Mouse (Mus musculus): Measurements from ENCODE around the gene Gpr143.

Gpr143 gene

DNA sequence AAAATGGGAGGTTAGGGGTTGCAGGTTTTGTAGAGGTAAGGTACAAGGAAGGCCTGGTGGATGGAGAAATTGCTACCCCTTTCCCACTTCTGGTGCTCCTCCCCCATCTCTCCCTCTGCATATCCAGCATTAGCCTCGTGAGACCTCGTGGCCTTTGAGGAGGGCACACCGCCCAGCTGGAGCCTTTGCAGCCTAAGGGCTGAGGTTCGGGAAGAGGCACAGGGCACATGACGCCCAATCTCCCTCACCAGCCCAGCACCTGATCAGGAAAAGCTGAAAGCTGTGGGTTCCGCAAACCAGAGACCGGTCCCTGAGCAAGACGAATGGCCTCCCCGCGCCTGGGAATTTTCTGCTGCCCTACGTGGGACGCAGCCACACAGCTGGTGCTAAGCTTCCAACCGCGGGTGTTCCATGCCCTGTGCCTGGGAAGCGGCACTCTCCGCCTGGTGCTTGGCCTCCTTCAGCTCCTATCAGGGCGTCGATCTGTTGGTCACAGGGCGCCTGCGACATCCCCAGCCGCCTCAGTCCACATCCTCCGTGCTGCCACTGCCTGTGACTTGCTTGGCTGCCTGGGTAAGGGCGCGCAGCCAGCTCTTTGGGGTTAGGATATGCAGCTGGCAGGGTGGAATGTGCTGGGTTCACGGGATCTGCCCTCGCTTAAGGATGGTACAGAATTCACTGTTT, at the start of gene Gpr143:
Gene Gpr143 (plus strand): TSS at position 202 of the 684 bp plus-strand sequence.
- H3K4me3 ChIP-seq (replicated peaks; ENCODE audit: low read length): peak within 1 kb of the TSS; percentile 71
- H3K9me3 ChIP-seq (ENCODE audit: low read length): no peaks in the 10 kb centered on the region
- TF ChIP-seq POU5F1 (IDR thresholded peaks at IDR 0.05; ENCODE audit: borderline replicate concordance, low read length): no peak
- no peak for TF ChIP-seq NANOG (IDR thresholded peaks at IDR 0.05; ENCODE audit: borderline replicate concordance, low read length)
- TF ChIP-seq CTCF (conservative IDR thresholded peaks at IDR 0.05; ENCODE audit: low read length): no peak
- H3K27me3 ChIP-seq (ENCODE audit: insufficient read depth, low read length): peaks cover 9% of the 10 kb centered on the region; the same call in 1 of the 2 replicates
- H3K36me3 ChIP-seq (ENCODE audit: insufficient read depth, low read length): no peaks in the 10 kb centered on the region
- 0 out of 2 replicates have a peak, but pooled peaks cover 3% of the 10 kb centered on the region for H3K4me1 ChIP-seq (replicated peaks; ENCODE audit: low read depth, low read length)

DNA sequence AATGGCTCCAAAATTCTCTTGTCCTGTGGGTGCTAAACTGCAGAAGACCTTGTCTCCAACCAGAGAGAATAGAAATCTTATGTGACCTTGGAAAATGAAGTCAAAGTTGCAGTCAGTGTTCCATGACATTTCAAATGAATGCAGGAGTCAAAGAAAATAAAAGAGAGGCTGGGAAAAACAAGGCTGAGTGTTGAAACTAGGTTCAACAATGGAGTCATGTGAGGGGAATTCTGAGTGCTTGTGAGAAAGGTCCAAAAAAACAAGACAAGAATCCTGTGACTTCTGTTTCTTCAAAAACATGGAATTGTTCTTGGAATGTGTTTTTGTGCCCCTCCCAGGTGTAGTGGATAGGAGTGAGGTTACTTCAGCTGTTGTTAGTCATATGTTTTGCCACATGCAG, 46.4 kb upstream of the Gpr143 start:
- Histone ChIP-seq H3K4me3 (replicated peaks; ENCODE audit: low read length) (no peak overlapping the region), H3K27me3 (ENCODE audit: insufficient read depth, low read length) (no peaks in the 10 kb centered on the region), H3K4me1 (replicated peaks; ENCODE audit: low read depth, low read length) (peaks cover 18% of the 10 kb centered on the region), H3K36me3 (ENCODE audit: insufficient read depth, low read length) (no peaks in the 10 kb centered on the region), H3K9me3 (ENCODE audit: low read length) (no peaks in the 10 kb centered on the region)
- TF ChIP-seq POU5F1 (IDR thresholded peaks at IDR 0.05; ENCODE audit: borderline replicate concordance, low read length) (no peak), NANOG (IDR thresholded peaks at IDR 0.05; ENCODE audit: borderline replicate concordance, low read length) (no peak), CTCF (conservative IDR thresholded peaks at IDR 0.05; ENCODE audit: low read length) (no peak)

DNA sequence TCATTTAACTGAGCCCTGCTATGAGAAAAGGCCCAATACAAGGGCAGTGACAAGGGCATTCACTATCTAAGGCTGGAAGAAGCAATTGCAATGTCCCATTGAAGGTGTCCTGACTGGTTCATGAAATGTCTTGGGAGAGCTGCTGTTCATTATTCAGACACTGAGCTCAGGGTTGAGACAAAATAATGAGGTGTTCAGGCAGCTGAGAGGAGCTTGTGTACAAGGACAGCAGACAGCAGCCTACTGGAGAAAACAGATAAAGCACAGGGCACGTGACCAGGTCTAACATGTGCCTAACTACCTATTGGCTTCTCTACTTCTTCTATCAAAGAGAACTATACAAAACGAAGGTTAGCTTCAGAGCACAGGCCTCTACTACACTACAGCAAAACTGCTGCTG, 43.5 kb upstream of the Gpr143 start:
- TF ChIP-seq NANOG (IDR thresholded peaks at IDR 0.05; ENCODE audit: borderline replicate concordance, low read length) (no peak), CTCF (conservative IDR thresholded peaks at IDR 0.05; ENCODE audit: low read length) (no peak), POU5F1 (IDR thresholded peaks at IDR 0.05; ENCODE audit: borderline replicate concordance, low read length) (no peak)
- Histone ChIP-seq H3K36me3 (ENCODE audit: insufficient read depth, low read length) (no peaks in the 10 kb centered on the region), H3K9me3 (ENCODE audit: low read length) (no peaks in the 10 kb centered on the region), H3K4me3 (replicated peaks; ENCODE audit: low read length) (no peak overlapping the region), H3K4me1 (replicated peaks; ENCODE audit: low read depth, low read length) (peaks cover 33% of the 10 kb centered on the region), H3K27me3 (ENCODE audit: insufficient read depth, low read length) (no peaks in the 10 kb centered on the region)

DNA sequence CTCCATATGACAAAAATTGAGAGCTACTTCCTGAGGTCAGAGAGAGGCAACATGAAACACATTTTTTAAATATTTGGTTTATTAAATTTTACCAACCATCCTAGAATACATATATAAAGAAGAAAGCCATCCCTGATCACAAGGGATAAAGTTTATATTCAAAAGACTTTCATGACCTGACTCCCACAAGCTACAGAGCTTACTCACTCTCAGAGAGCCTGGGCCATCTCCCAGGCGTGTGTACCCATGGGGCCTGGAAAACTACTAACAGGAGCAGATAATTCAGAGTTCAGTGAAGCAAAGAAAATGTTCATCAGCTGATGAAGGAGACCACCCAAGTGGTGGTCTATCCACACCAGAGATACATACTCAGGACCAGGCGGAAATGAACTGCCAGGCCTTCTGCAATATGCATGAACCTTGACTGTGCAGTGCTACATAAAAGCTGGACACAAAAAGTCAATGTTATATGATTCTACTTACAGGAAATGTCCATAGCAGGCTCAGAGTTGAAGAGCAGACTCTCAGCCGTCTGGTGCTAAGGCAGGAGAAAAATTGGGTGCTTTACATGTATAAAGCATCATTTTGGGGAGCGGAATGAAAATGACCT, 42.9 kb upstream of the Gpr143 start:
- peaks cover 33% of the 10 kb centered on the region for H3K4me1 ChIP-seq (replicated peaks; ENCODE audit: low read depth, low read length)
- H3K4me3 ChIP-seq (replicated peaks; ENCODE audit: low read length): no peak overlapping the region
- TF ChIP-seq CTCF (conservative IDR thresholded peaks at IDR 0.05; ENCODE audit: low read length): no peak
- no peak for TF ChIP-seq POU5F1 (IDR thresholded peaks at IDR 0.05; ENCODE audit: borderline replicate concordance, low read length)
- TF ChIP-seq NANOG (IDR thresholded peaks at IDR 0.05; ENCODE audit: borderline replicate concordance, low read length): no peak
- H3K9me3 ChIP-seq (ENCODE audit: low read length): no peaks in the 10 kb centered on the region
- no peaks in the 10 kb centered on the region for H3K27me3 ChIP-seq (ENCODE audit: insufficient read depth, low read length)
- no peaks in the 10 kb centered on the region for H3K36me3 ChIP-seq (ENCODE audit: insufficient read depth, low read length)

DNA sequence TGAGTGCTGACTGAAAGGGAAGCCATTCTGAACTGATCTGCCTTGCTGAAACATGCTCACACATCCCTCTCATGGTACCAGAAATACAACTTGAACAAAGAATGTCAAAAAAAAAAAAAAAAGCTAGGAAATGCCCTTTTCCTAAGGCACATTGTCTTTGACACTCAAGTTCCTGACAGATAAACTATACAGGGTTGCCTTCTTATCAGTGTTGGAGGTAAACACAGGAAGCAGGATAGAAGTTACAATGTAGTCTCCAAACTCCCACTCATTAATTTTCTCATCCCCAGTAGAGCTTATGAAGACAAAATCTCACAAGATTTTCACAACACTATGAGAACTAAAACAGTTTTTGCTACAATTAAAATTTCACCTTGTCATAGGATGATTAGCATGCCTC, 38.1 kb upstream of the Gpr143 start:
- no peaks in the 10 kb centered on the region for H3K27me3 ChIP-seq (ENCODE audit: insufficient read depth, low read length)
- no peaks in the 10 kb centered on the region for H3K36me3 ChIP-seq (ENCODE audit: insufficient read depth, low read length)
- TF ChIP-seq CTCF (conservative IDR thresholded peaks at IDR 0.05; ENCODE audit: low read length) (no peak), NANOG (IDR thresholded peaks at IDR 0.05; ENCODE audit: borderline replicate concordance, low read length) (no peak), POU5F1 (IDR thresholded peaks at IDR 0.05; ENCODE audit: borderline replicate concordance, low read length) (no peak)
- H3K9me3 ChIP-seq (ENCODE audit: low read length): no peaks in the 10 kb centered on the region
- peaks cover 31% of the 10 kb centered on the region for H3K4me1 ChIP-seq (replicated peaks; ENCODE audit: low read depth, low read length)
- no peak overlapping the region for H3K4me3 ChIP-seq (replicated peaks; ENCODE audit: low read length)

DNA sequence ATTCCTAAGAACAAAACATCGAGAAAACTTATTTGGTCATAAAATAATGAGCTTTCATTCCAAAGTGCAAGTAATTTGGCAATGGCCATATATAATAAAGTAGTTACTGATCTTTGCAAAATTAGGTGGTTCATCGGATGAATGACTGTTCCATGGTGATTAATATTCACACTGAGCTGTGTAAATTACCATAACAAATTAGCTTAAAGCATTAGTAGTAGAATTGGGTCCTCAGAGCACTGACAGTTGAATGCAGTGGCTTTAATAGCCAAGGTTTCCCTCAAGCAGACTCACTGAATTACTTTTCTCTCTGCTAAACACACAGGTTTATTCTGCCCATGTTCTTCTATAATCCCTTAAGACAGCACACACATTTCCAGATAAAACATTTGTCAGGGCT, 35.8 kb upstream of the Gpr143 start:
- no peaks in the 10 kb centered on the region for H3K36me3 ChIP-seq (ENCODE audit: insufficient read depth, low read length)
- H3K4me3 ChIP-seq (replicated peaks; ENCODE audit: low read length): no peak overlapping the region
- peaks cover 15% of the 10 kb centered on the region for H3K4me1 ChIP-seq (replicated peaks; ENCODE audit: low read depth, low read length)
- H3K9me3 ChIP-seq (ENCODE audit: low read length): no peaks in the 10 kb centered on the region
- H3K27me3 ChIP-seq (ENCODE audit: insufficient read depth, low read length): no peaks in the 10 kb centered on the region
- no peak for TF ChIP-seq POU5F1 (IDR thresholded peaks at IDR 0.05; ENCODE audit: borderline replicate concordance, low read length)
- no peak for TF ChIP-seq NANOG (IDR thresholded peaks at IDR 0.05; ENCODE audit: borderline replicate concordance, low read length)
- no peak for TF ChIP-seq CTCF (conservative IDR thresholded peaks at IDR 0.05; ENCODE audit: low read length)

DNA sequence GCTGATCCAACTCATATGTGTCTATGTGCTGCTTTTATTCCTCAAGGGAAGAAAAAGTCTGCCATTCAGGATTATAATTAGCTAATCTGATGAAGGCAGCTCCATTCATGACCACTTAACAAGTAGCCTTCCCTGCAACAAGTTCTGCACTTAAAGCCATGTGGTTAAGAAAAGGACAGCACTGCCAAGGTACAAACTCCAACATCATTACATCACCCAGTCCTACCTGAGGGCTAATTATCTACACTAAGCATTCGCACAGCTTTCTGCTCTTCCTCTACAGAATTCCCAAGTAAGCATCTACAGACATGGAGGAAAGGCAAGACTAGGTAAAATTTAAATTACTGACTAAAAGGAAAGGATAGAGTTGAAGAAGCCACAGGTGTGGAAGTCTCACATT, 25.9 kb upstream of the Gpr143 start:
- no peaks in the 10 kb centered on the region for H3K36me3 ChIP-seq (ENCODE audit: insufficient read depth, low read length)
- no peaks in the 10 kb centered on the region for H3K9me3 ChIP-seq (ENCODE audit: low read length)
- TF ChIP-seq POU5F1 (IDR thresholded peaks at IDR 0.05; ENCODE audit: borderline replicate concordance, low read length) (no peak), NANOG (IDR thresholded peaks at IDR 0.05; ENCODE audit: borderline replicate concordance, low read length) (no peak), CTCF (conservative IDR thresholded peaks at IDR 0.05; ENCODE audit: low read length) (no peak)
- no peaks in the 10 kb centered on the region for H3K4me1 ChIP-seq (replicated peaks; ENCODE audit: low read depth, low read length)
- H3K4me3 ChIP-seq (replicated peaks; ENCODE audit: low read length): no peak overlapping the region
- H3K27me3 ChIP-seq (ENCODE audit: insufficient read depth, low read length): no peaks in the 10 kb centered on the region

DNA sequence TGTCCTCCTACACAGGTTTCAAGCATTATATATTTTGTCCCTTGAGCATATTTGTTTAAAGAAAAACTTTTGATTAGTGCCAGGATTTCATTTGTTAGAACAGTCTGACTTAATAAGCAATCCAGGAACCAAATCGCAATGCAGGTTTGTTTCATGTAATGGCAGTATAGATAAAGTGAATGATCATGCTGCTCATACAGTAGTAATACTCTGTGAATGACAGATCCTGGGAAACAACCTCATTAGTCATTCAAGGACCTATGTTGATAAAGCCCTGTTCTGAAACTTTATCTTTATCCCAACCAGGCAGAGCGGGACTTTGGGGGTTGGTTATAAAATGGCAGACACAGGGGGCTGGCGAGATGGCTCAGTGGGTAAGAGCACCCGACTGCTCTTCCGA, 25.4 kb upstream of the Gpr143 start:
- Histone ChIP-seq H3K9me3 (ENCODE audit: low read length) (no peaks in the 10 kb centered on the region), H3K36me3 (ENCODE audit: insufficient read depth, low read length) (no peaks in the 10 kb centered on the region), H3K4me1 (replicated peaks; ENCODE audit: low read depth, low read length) (no peaks in the 10 kb centered on the region), H3K4me3 (replicated peaks; ENCODE audit: low read length) (no peak overlapping the region), H3K27me3 (ENCODE audit: insufficient read depth, low read length) (no peaks in the 10 kb centered on the region)
- no peak for TF ChIP-seq NANOG (IDR thresholded peaks at IDR 0.05; ENCODE audit: borderline replicate concordance, low read length)
- TF ChIP-seq POU5F1 (IDR thresholded peaks at IDR 0.05; ENCODE audit: borderline replicate concordance, low read length): no peak

All from E14TG2a.4 (cell line).